Mouse (Mus musculus): ENCODE results near the gene Tbc1d5.

The Tbc1d5 gene

GRCm38 (mm10) chr17:51043869-51044268 is 135.3 kb downstream of the Tbc1d5 start:
- DNase-seq (ENCODE audit: low spot score): no peak

GRCm38 (mm10) chr17:51040861-51041260 is 138.3 kb downstream of the Tbc1d5 start:
- DNase-seq (ENCODE audit: low spot score): no peak

GRCm38 (mm10) chr17:51023227-51023626 is 155.9 kb downstream of the Tbc1d5 start:
- no peak for DNase-seq (ENCODE audit: low spot score)

GRCm38 (mm10) chr17:51016384-51016783 is 162.8 kb downstream of the Tbc1d5 start:
- no peak for DNase-seq (ENCODE audit: low spot score)

GRCm38 (mm10) chr17:51013908-51014307 is 165.2 kb downstream of the Tbc1d5 start:
- DNase-seq (ENCODE audit: low spot score): no peak

- no peak for DNase-seq (ENCODE audit: low spot score)
Measured at GRCm38 (mm10) chr17:51003179-51003578, 176.0 kb downstream of the Tbc1d5 start.

- no peak for DNase-seq (ENCODE audit: low spot score)
Measured at GRCm38 (mm10) chr17:50998216-50998615, 180.9 kb downstream of the Tbc1d5 start.

- DNase-seq (ENCODE audit: low spot score): no peak
Measured at GRCm38 (mm10) chr17:50993294-50993993, 185.7 kb downstream of the Tbc1d5 start.

- DNase-seq (ENCODE audit: low spot score): no peak
Measured at GRCm38 (mm10) chr17:50990770-50991405, 188.3 kb downstream of the Tbc1d5 start.

GRCm38 (mm10) chr17:50987935-50988334 is 191.2 kb downstream of the Tbc1d5 start:
- no peak for DNase-seq (ENCODE audit: low spot score)

GRCm38 (mm10) chr17:50981933-50982332 is 197.2 kb downstream of the Tbc1d5 start:
- DNase-seq (ENCODE audit: low spot score): no peak

- no peak for DNase-seq (ENCODE audit: low spot score)
Measured at GRCm38 (mm10) chr17:50972142-50972541, 207.0 kb downstream of the Tbc1d5 start.

GRCm38 (mm10) chr17:50966147-50966546 is 213.0 kb downstream of the Tbc1d5 start:
- no peak for DNase-seq (ENCODE audit: low spot score)

GRCm38 (mm10) chr17:50954313-50954712 is 224.8 kb downstream of the Tbc1d5 start:
- no peak for DNase-seq (ENCODE audit: low spot score)

- no peak for DNase-seq (ENCODE audit: low spot score)
Measured at GRCm38 (mm10) chr17:50922308-50922707, 256.8 kb downstream of the Tbc1d5 start.

- DNase-seq (ENCODE audit: low spot score): no peak
Measured at GRCm38 (mm10) chr17:50915216-50915615, 263.9 kb downstream of the Tbc1d5 start.

- DNase-seq (ENCODE audit: low spot score): no peak
Measured at GRCm38 (mm10) chr17:50908568-50909335, 270.4 kb downstream of the Tbc1d5 start.

GRCm38 (mm10) chr17:50908160-50908559 is 271.0 kb downstream of the Tbc1d5 start:
- DNase-seq (ENCODE audit: low spot score): no peak

GRCm38 (mm10) chr17:50906630-50907029 is 272.5 kb downstream of the Tbc1d5 start:
- DNase-seq (ENCODE audit: low spot score): no peak

- no peak for DNase-seq (ENCODE audit: low spot score)
Measured at GRCm38 (mm10) chr17:50904463-50904862, 274.7 kb downstream of the Tbc1d5 start.

GRCm38 (mm10) chr17:50897867-50898266 is 281.3 kb downstream of the Tbc1d5 start:
- no peak for DNase-seq (ENCODE audit: low spot score)

- no peak for DNase-seq (ENCODE audit: low spot score)
Measured at GRCm38 (mm10) chr17:50889475-50889874, 289.7 kb downstream of the Tbc1d5 start.

- DNase-seq (ENCODE audit: low spot score): no peak
Measured at GRCm38 (mm10) chr17:50879910-50880309, 299.2 kb downstream of the Tbc1d5 start.

Data from urinary bladder, postnatal 25 days (tissue).